In genomic region chr7:113962078-113962477, GRCm38 (mm10) we compare ENCODE assay signal across 9 mouse cellular contexts.
DNase-seq lines count a peak whose midpoint lies in the region; ATAC-seq lines count a peak whose summit lies in the region.
"Had no signal": no experiment of that assay in that cellular context is flagged by ENCODE, and none has a peak within 500 bp of the region (broad histone marks: within the 10 kb centered on the region; RNA-seq: fewer than 3 reads in every experiment).

No protein-coding gene starts in this region.

- no peak overlapping the region for H3K9ac ChIP-seq in kidney, embryonic 15.5 days
- H3K9ac ChIP-seq: heart, embryonic 13.5 days; intestine, embryonic 15.5 days had no signal

- no peaks in the 10 kb centered on the region for H3K4me1 ChIP-seq in kidney, embryonic 15.5 days
- H3K4me1 ChIP-seq in forebrain, embryonic 10.5 days, result 0 out of 2 replicates have a peak, but pooled peaks cover 3% of the 10 kb centered on the region
- H3K4me1 ChIP-seq: intestine, embryonic 15.5 days had no signal

- H3K4me3 ChIP-seq in kidney, embryonic 15.5 days (replicated peaks), result no peak overlapping the region
- no peak overlapping the region for H3K4me3 ChIP-seq in forebrain, embryonic 10.5 days
- H3K4me3 ChIP-seq: heart, embryonic 13.5 days; intestine, embryonic 15.5 days had no signal

- no peaks in the 10 kb centered on the region for H3K36me3 ChIP-seq in kidney, embryonic 15.5 days
- H3K36me3 ChIP-seq in forebrain, embryonic 10.5 days (replicated peaks), result no peaks in the 10 kb centered on the region
- H3K36me3 ChIP-seq: intestine, embryonic 15.5 days had no signal

- no peaks in the 10 kb centered on the region for H3K27me3 ChIP-seq in kidney, embryonic 15.5 days
- no peaks in the 10 kb centered on the region for H3K27me3 ChIP-seq in forebrain, embryonic 10.5 days (ENCODE audit: poor library complexity, severe bottlenecking)
- H3K27me3 ChIP-seq: heart, embryonic 13.5 days; intestine, embryonic 15.5 days had no signal

- H3K27ac ChIP-seq in kidney, embryonic 15.5 days, result no peak overlapping the region
- no peak overlapping the region for H3K27ac ChIP-seq in forebrain, embryonic 10.5 days
- H3K27ac ChIP-seq: heart, embryonic 13.5 days; intestine, embryonic 15.5 days had no signal

- no peaks in the 10 kb centered on the region for H3K9me3 ChIP-seq in kidney, embryonic 15.5 days (replicated peaks)
- H3K9me3 ChIP-seq in forebrain, embryonic 10.5 days, result no peaks in the 10 kb centered on the region
- H3K9me3 ChIP-seq: heart, embryonic 13.5 days; intestine, embryonic 15.5 days had no signal

- peak; percentile 25 for DNase-seq in kidney, adult 9 months
- peak; percentile 9 for DNase-seq in adrenal gland, postnatal 25 days
- peak; percentile 16 for DNase-seq in gonadal fat pad, adult 2 months (ENCODE audit: low read depth)
- peak; percentile 70 for DNase-seq in lung, postnatal 25 days (ENCODE audit: low spot score)
- DNase-seq in left cerebral cortex, adult 8-10 months (ENCODE audit: low spot score in 2 of 2), result no peak
- DNase-seq in forebrain, embryonic 10.5 days (ENCODE audit: extremely low spot score, low spot score), result no peak

- 84% methylated on average over 4 of the region's 4 CpGs for WGBS in kidney, embryonic 15.5 days
- WGBS in forebrain, embryonic 10.5 days, result 89% methylated on average over 4 of the region's 4 CpGs

- ATAC-seq in kidney, embryonic 15.5 days (replicated peaks; ENCODE audit: low FRiP score), result no peak
- ATAC-seq: intestine, embryonic 15.5 days had no signal

- no peak overlapping the region for H3K4me2 ChIP-seq in kidney, embryonic 15.5 days
- H3K4me2 ChIP-seq: heart, embryonic 13.5 days; intestine, embryonic 15.5 days had no signal

Comparison
In these comparisons a context has a peak if more than half of its experiments do, and no peak if none do; other contexts are left out.
1. DNase-seq: peak in kidney, adult 9 months (single experiment), adrenal gland, postnatal 25 days (single experiment), gonadal fat pad, adult 2 months (single experiment) and lung, postnatal 25 days (single experiment); none in left cerebral cortex, adult 8-10 months (0 of 2) and forebrain, embryonic 10.5 days (single experiment).